Mouse (Mus musculus): ENCODE measurements around the gene Sumf1. TPM values are rescaled to one million over a fixed set of nuclear protein-coding genes. Genes with fewer than 3 reads are reported as not detected.

Gene Sumf1
- polyA plus RNA-seq (2014; fragmentation: Nextera tagmentation; extraction: Ambion mirVana), result 28.0 and 28.4 TPM in 2 replicates

GRCm38 (mm10) chr6:108184847-108185684 lies at the start of gene Sumf1:
Gene Sumf1, minus strand, starts transcription at chr6:108185582.
- Histone ChIP-seq H3K9ac (peak within 1 kb of the TSS; percentile 66), H3K4me1 (ENCODE audit: insufficient read depth) (0 out of 2 replicates have a peak, but pooled peaks cover 4% of the 10 kb centered on the region), H3K36me3 (ENCODE audit: insufficient read depth) (no peaks in the 10 kb centered on the region), H3K9me3 (ENCODE audit: low read depth, low read length) (no peaks in the 10 kb centered on the region), H3K4me3 (ENCODE audit: low read depth, low read length) (peak within 1 kb of the TSS; percentile 87), H3K27me3 (ENCODE audit: insufficient read depth, low read length) (no peaks in the 10 kb centered on the region), H3K27ac (ENCODE audit: low read depth) (no peak within 1 kb of the TSS), H3K4me2 (peak within 1 kb of the TSS; percentile 85)
- 3% methylated on average over 49 of the region's 49 CpGs for WGBS
- ATAC-seq (ENCODE audit: insufficient read depth), result peak; percentile 91
- TF ChIP-seq CTCF (IDR thresholded peaks at IDR 0.05; ENCODE audit: low read depth), result no peak
- DNase-seq, result peak; percentile 97

GRCm38 (mm10) chr6:108234536-108234935 lies 49.2 kb upstream of the Sumf1 start:
- ATAC-seq (ENCODE audit: insufficient read depth) (no peak), DNase-seq (no peak)
- peaks cover 21% of the 10 kb centered on the region for H3K4me1 ChIP-seq (ENCODE audit: insufficient read depth)
- no peaks in the 10 kb centered on the region for H3K9me3 ChIP-seq (ENCODE audit: low read depth, low read length)
- no peak for TF ChIP-seq CTCF (IDR thresholded peaks at IDR 0.05; ENCODE audit: low read depth)
- no peak overlapping the region for H3K9ac ChIP-seq
- H3K27ac ChIP-seq (ENCODE audit: low read depth), result 0 out of 2 replicates have a peak overlapping the region, but pooled peaks have one; percentile 38
- WGBS, result 62% methylated on average over 6 of the region's 6 CpGs
- H3K4me3 ChIP-seq (ENCODE audit: low read depth, low read length), result no peak overlapping the region
- H3K4me2 ChIP-seq, result no peak overlapping the region
- no peaks in the 10 kb centered on the region for H3K27me3 ChIP-seq (ENCODE audit: insufficient read depth, low read length)
- H3K36me3 ChIP-seq (ENCODE audit: insufficient read depth), result no peaks in the 10 kb centered on the region

- no peak for TF ChIP-seq CTCF (IDR thresholded peaks at IDR 0.05; ENCODE audit: low read depth)
- Histone ChIP-seq H3K36me3 (ENCODE audit: insufficient read depth) (no peaks in the 10 kb centered on the region), H3K4me1 (ENCODE audit: insufficient read depth) (peaks cover 21% of the 10 kb centered on the region), H3K27ac (ENCODE audit: low read depth) (no peak overlapping the region; the same call in 1 of the 2 replicates), H3K9me3 (ENCODE audit: low read depth, low read length) (no peaks in the 10 kb centered on the region), H3K27me3 (ENCODE audit: insufficient read depth, low read length) (no peaks in the 10 kb centered on the region), H3K4me3 (ENCODE audit: low read depth, low read length) (no peak overlapping the region), H3K4me2 (no peak overlapping the region), H3K9ac (no peak overlapping the region)
- ATAC-seq (ENCODE audit: insufficient read depth), result no peak
- DNase-seq, result peak; percentile 52
- 37% methylated on average over 6 of the region's 6 CpGs for WGBS
These were observed 47.7 kb upstream of the Sumf1 start for GRCm38 (mm10) chr6:108233070-108233469.

GRCm38 (mm10) chr6:108231892-108232710 lies 46.7 kb upstream of the Sumf1 start:
- Histone ChIP-seq H3K9ac (no peak overlapping the region), H3K9me3 (ENCODE audit: low read depth, low read length) (no peaks in the 10 kb centered on the region), H3K27ac (ENCODE audit: low read depth) (no peak overlapping the region), H3K4me3 (ENCODE audit: low read depth, low read length) (no peak overlapping the region), H3K4me1 (ENCODE audit: insufficient read depth) (peaks cover 21% of the 10 kb centered on the region), H3K27me3 (ENCODE audit: insufficient read depth, low read length) (no peaks in the 10 kb centered on the region), H3K4me2 (no peak overlapping the region), H3K36me3 (ENCODE audit: insufficient read depth) (no peaks in the 10 kb centered on the region)
- ATAC-seq (ENCODE audit: insufficient read depth), result no peak
- no peak for DNase-seq
- WGBS, result 69% methylated on average over 11 of the region's 11 CpGs
- TF ChIP-seq CTCF (IDR thresholded peaks at IDR 0.05; ENCODE audit: low read depth), result peak; percentile 21; the same call in 1 of the 2 replicates

- Histone ChIP-seq H3K4me3 (ENCODE audit: low read depth, low read length) (no peak overlapping the region), H3K27me3 (ENCODE audit: insufficient read depth, low read length) (no peaks in the 10 kb centered on the region), H3K4me2 (no peak overlapping the region), H3K36me3 (ENCODE audit: insufficient read depth) (no peaks in the 10 kb centered on the region), H3K9me3 (ENCODE audit: low read depth, low read length) (no peaks in the 10 kb centered on the region), H3K4me1 (ENCODE audit: insufficient read depth) (0 out of 2 replicates have a peak, but pooled peaks cover 11% of the 10 kb centered on the region), H3K27ac (ENCODE audit: low read depth) (no peak overlapping the region), H3K9ac (no peak overlapping the region)
- no peak for DNase-seq
- WGBS, result 90% methylated on average over 3 of the region's 3 CpGs
- no peak for TF ChIP-seq CTCF (IDR thresholded peaks at IDR 0.05; ENCODE audit: low read depth)
- no peak for ATAC-seq (ENCODE audit: insufficient read depth)
These were observed 45.2 kb upstream of the Sumf1 start for GRCm38 (mm10) chr6:108230608-108231007.

- Histone ChIP-seq H3K36me3 (ENCODE audit: insufficient read depth) (no peaks in the 10 kb centered on the region), H3K9me3 (ENCODE audit: low read depth, low read length) (no peaks in the 10 kb centered on the region), H3K4me3 (ENCODE audit: low read depth, low read length) (no peak overlapping the region), H3K27ac (ENCODE audit: low read depth) (no peak overlapping the region), H3K4me1 (ENCODE audit: insufficient read depth) (no peaks in the 10 kb centered on the region), H3K4me2 (no peak overlapping the region), H3K9ac (no peak overlapping the region), H3K27me3 (ENCODE audit: insufficient read depth, low read length) (no peaks in the 10 kb centered on the region)
- WGBS, result 15% methylated on average over 2 of the region's 2 CpGs
- no peak for DNase-seq
- no peak for ATAC-seq (ENCODE audit: insufficient read depth)
- TF ChIP-seq CTCF (IDR thresholded peaks at IDR 0.05; ENCODE audit: low read depth), result no peak
These were observed 43.2 kb upstream of the Sumf1 start for GRCm38 (mm10) chr6:108228601-108229000.

- no peak for ATAC-seq (ENCODE audit: insufficient read depth)
- no peak for TF ChIP-seq CTCF (IDR thresholded peaks at IDR 0.05; ENCODE audit: low read depth)
- H3K4me2 ChIP-seq, result no peak overlapping the region
- no peak overlapping the region for H3K4me3 ChIP-seq (ENCODE audit: low read depth, low read length)
- H3K36me3 ChIP-seq (ENCODE audit: insufficient read depth), result no peaks in the 10 kb centered on the region
- no peak for DNase-seq
- H3K4me1 ChIP-seq (ENCODE audit: insufficient read depth), result no peaks in the 10 kb centered on the region
- H3K27ac ChIP-seq (ENCODE audit: low read depth), result no peak overlapping the region
- no peaks in the 10 kb centered on the region for H3K27me3 ChIP-seq (ENCODE audit: insufficient read depth, low read length)
- no peak overlapping the region for H3K9ac ChIP-seq
- WGBS, result 70% methylated on average over 6 of the region's 6 CpGs
- no peaks in the 10 kb centered on the region for H3K9me3 ChIP-seq (ENCODE audit: low read depth, low read length)
These were observed 42.7 kb upstream of the Sumf1 start for GRCm38 (mm10) chr6:108228048-108228447.
